Mouse (Mus musculus) adrenal gland (tissue): Measurements from ENCODE around the gene Plxna3.

Source experiments
- intact Hi-C: fragments of 180-260 bp; cut with DNase I; formaldehyde crosslinking; loops from one replicate; pipeline ENCODE4 v1.15.1; 2025
- microRNA-seq, 2 experiments: library from miRNA; unstranded; fragments of <30 nt; microRNA quantifications; one replicate each; pipeline ENCODE4; 2019

Plxna3 gene

DNA sequence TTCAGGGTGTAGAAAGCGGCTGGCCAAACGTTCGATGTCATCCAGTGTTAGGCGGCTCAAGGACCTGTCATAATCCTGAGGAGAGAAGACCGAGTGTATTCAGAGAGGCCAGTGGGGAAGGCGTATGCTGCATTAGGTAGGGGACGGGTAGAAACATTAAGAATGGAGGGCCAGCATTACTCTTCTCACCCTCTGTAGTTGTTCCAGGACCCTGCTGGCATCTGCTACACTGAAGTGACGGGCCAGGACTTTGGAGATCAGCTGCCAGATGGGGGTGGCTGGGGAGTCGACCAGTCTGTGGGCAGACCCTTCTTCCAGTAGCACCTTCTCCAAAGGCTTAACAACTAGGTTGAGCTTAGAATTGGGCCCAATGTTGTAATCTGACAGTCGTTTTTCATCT, 38.6 kb downstream of the Plxna3 start:
- intact Hi-C loops: loop anchor here (5.0 kb wide), 1 partner anchor 55 kb away; the partner anchor contains the start of gene Fam50a

DNA sequence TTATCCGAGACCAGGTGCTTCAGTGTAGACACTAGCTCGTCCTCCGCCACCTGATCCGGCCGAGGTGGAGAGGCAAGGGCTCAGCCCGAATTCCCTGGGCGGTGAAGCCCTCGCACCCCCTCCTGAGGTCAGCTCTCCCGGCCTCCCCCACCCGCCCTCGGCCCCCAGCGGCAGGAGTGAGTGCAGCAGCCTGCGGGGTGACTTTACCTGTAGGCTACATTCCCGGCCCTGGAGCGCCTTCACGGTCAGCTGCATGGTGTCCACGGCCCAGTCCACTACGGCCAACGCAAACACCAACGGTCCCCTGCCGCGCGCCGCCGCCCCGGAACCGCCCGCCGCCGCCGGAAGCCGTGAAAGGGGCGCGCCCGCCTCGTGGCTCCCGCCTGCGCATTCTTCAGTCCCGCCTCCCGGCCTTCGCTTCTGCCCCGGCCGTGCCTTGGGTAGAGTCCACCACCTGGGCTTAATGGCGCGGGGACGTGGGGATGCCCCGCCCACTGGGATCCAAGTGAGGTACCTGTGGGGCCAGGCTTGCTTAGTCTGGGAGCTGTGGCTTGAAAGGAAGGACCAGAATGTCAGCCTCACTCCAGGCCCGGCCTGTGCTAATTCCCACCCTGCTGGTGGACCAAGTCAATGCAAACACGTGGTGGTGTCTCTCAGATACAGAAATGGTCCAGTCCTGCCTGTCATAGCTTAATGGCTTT, 39.5 kb downstream of the Plxna3 start:
- intact Hi-C loops: loop anchor here (5.0 kb wide), 1 partner anchor 56 kb away; the partner anchor contains the start of gene Fam50a

DNA sequence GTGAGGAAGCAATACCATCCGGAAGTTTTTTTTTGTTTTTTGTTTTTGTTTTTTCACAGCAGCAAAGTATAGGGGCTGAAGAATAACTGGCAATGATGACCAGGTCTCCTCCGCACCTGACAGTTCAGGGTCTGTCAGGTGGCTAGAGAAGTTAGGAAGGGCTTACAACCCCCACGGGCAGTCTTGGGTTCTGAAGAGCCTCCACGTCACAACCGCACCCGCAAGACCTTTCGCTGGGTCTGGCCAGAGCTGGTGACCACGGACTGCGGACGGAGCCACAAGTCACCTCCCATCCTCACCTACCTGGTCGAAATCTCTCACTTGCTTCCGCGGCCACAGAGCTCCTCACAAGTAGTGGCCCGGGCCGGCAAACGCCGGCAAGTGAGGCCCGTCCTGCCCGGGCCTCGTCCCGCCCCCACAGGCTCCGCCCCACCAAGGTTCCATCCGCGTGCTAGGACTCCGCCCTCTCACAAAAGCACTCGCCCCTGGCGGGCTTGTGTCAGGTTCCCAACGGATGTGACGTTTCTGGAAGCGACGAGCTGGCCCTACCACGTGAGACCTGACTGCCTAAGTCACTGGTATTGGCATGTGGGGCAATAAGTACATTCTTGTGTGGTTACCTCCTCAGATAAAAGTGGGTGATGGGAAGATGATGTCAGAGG, 44.2 kb downstream of the Plxna3 start, which contains the start of the genes Ubl4a and Slc10a3:
Ubl4a (minus strand) TSS at position 331 of the 662 bp plus-strand sequence.
Slc10a3 (minus strand) TSS at position 462 of the 662 bp plus-strand sequence.
- intact Hi-C loops: no loop called here

DNA sequence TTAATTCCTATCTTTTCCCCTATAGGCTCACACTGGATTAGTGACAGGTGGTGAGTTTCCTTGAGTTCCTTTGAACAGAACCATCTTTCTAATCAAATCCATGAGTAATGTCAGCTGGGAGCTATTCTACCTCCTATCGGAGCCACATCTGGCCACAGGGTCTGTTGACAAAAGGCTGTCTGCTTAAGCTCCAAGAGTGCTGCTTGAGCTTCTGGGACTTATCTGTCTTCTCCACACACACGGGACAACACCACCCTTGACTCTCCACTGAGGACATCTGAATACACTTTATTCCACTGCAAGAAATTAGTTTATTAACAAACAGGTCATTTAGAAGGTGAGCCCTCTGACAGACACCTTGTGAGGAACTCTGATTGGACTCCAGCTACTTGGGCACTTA, 55.6 kb downstream of the Plxna3 start:
- intact Hi-C loops: no loop called here

DNA sequence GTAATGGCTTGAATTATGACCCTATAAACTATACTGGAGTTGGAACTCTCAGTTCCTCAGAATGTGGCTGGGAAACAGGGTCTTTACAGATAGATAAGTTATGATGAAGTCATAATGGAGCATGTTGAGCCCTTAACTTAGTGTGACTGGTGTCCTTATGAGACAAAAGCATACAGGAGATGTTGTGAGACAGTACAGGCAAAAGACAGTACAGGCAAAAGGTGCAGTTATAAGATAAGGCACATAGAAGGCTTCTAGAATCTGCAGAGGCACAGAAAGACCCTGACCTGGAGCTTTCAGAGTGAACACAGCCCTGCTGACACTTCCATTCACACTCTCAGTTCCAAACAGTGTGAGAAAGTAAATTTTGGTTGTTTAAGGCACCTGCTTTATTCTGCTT, 59.3 kb downstream of the Plxna3 start:
- intact Hi-C loops: no loop called here

DNA sequence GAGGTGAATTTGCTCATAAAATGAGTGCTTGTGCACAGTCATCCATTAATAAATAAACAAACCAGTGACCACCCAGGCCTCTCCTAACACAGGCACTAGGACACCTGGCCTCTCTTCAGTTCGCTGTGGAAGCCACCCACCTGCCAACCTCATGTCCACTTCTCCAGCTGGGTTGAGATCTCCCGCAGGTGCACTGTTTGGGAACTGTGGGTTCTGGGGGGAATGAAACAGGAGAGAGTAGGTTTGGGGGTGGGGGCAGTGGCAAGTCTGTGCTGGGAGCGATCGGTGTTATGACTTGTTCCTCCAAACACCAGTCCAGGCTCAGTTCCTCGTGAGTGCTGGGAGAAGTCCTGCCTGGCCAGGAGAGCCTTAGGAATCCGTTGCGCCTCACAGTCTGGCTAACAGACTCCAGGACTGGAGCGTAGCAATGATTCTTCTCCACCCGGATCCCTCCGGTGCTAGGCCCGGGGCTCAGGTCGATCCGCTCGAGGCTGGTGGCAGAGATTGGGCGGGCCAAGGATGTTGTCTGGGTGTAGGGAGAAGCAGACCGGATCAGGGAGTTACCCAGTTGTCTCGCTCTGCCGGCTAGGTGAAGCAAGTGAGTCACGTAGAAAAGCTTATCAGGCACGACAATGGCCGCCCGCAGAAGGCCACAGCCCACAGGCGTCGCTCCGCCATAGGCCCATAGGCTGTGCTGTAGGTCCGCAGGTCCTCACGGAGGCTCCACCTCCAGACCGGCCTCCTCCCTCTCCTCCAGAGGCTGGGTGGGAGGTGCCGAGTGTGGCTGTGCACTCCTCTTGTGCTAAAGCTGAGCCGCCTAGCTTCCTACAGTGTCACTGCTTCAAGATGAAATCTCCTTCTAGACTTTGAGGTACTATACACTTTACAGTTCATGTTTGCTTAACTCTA, 63.9 kb downstream of the Plxna3 start, which contains the start of the genes Fam3a and Ikbkg:
Fam3a (minus strand) TSS at position 738 of the 909 bp plus-strand sequence.
Ikbkg (plus strand) TSS at position 756 of the 909 bp plus-strand sequence.
- intact Hi-C loops: no loop called here

Small RNA genes within 50 kb of the gene (microRNA-seq; reads per million reads assigned to microRNA genes)
- 0 to 0.12 reads per million in 2 experiments for gene Mir7092
